Mouse (Mus musculus): ENCODE data around the gene Degs1.

DNA sequence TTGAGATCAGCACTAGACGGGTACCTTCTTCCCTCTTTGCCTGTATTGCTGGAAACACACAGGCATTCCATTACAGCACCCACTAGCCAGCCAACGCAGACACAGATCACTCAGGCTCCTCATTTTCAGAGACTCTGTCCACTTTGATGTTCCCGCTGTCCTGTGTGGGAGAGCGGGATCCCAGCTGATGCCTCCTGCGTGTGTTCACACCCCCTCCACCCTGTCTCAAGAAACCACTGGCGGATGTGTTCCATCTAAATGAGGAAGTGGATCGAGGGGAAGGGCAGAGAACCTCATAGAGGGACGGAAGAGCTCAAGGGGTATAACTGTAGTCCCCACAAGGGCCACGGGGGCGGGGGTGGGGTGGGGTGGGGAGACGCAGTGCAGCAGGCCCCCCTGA, 27.6 kb downstream of the Degs1 start:
- TF ChIP-seq GATA1 (IDR thresholded peaks at IDR 0.05; ENCODE audit: borderline replicate concordance, low read length) (no peak), FLI1 (IDR thresholded peaks at IDR 0.05; ENCODE audit: low read length) (no peak)

Data from megakaryocyte, embryonic 14.5 days (primary cell).